Comparison of ENCODE assay signal across 8 mouse cellular contexts in the genomic region with DNA sequence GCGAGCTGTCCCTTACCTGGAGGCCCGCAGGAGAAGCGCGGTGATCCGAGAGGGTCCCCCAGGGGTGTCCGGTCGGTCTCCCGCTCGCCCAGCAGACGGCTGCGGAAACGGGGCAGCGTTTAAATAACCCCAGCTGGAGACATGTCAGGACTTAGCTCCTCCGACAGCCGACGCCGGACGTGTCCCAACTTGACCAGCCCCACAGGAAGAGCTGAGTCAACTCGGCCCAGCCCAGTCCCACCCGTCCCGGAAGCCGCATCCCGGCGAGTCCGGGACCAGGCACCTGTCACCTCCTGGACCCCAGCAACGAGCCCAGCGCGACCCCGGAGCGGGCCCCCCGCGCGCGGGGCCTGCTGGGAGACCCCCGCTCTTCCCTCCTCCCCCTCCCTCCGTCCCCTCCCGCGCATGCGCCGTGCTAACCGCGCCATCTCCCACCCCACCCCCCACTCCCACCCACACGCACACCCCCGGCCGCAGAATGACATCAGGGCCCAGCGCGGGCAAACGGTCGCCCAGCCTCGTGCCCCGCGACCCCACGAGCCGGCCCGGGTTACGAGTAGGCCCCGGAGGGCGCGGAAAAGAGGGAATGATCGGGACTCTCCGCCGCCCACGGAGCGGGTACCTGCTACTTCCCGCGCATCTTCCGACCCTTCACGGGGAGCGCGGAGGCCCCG. TPM values are rescaled to one million over a fixed set of nuclear protein-coding genes. Genes with fewer than 3 reads are reported as not detected.
DNase-seq lines count a peak whose midpoint lies in the region; TF ChIP-seq lines count a peak whose summit lies in the region.

No protein-coding gene starts in this region.

- no peaks in the 10 kb centered on the region for H3K9me3 ChIP-seq in MEL (replicated peaks; ENCODE audit: insufficient read depth, low read length)
- no peaks in the 10 kb centered on the region for H3K9me3 ChIP-seq in hindbrain, embryonic 10.5 days

- WGBS in hindbrain, embryonic 10.5 days, result under 1% methylated on average over 67 of the region's 71 CpGs

- no peak for TF ChIP-seq RAD21 in MEL (IDR thresholded peaks at IDR 0.05; ENCODE audit: low read depth, low read length)

- peaks cover 39% of the 10 kb centered on the region for H3K79me2 ChIP-seq in MEL (ENCODE audit: control insufficient read depth, insufficient read depth, low read length, poor library complexity)

- H3K27ac ChIP-seq in MEL (ENCODE audit: control insufficient read depth, low read depth, low read length), result peak overlapping the region; percentile 91
- peak overlapping the region; percentile 97 for H3K27ac ChIP-seq in hindbrain, embryonic 10.5 days

- no peak for TF ChIP-seq CTCF in MEL (IDR thresholded peaks at IDR 0.05 in 2 of 3, conservative IDR thresholded peaks at IDR 0.05 in 1 of 3; ENCODE audit: control insufficient read depth in 1 of 3, insufficient read depth in 1 of 3, low read depth in 2 of 3, low read length in 3 of 3, poor library complexity in 1 of 3, severe bottlenecking in 1 of 3)

- peaks cover 7 to 14% of the 10 kb centered on the region in 2 experiments for H3K36me3 ChIP-seq in MEL (ENCODE audit: control insufficient read depth in 1 of 2, insufficient read depth in 2 of 2, low read length in 2 of 2)
- H3K36me3 ChIP-seq in hindbrain, embryonic 10.5 days, result peaks cover 43% of the 10 kb centered on the region

- peak overlapping the region; percentile 85 to 94 for H3K4me3 ChIP-seq in MEL (ENCODE audit: control insufficient read depth in 1 of 2, insufficient read depth in 1 of 2, low read depth in 2 of 2, low read length in 2 of 2)
- H3K4me3 ChIP-seq in hindbrain, embryonic 10.5 days, result peak overlapping the region; percentile 80

- TF ChIP-seq EP300 in MEL (IDR thresholded peaks at IDR 0.05; ENCODE audit: low read depth in 1 of 2, low read length in 2 of 2), result peak in 1 of 2 experiments; percentile 14; a peak in 1 of 4 replicates

- H3K4me1 ChIP-seq in MEL (ENCODE audit: control insufficient read depth in 1 of 2, insufficient read depth in 2 of 2, low read length in 2 of 2), result peaks cover 0 to 14% of the 10 kb centered on the region in 2 experiments; a peak in 3 of 4 replicates
- H3K4me1 ChIP-seq in hindbrain, embryonic 10.5 days (replicated peaks), result peaks cover 17% of the 10 kb centered on the region

- no peaks in the 10 kb centered on the region for H3K27me3 ChIP-seq in MEL (ENCODE audit: control insufficient read depth in 1 of 2, insufficient read depth in 2 of 2, low read length in 2 of 2)
- no peaks in the 10 kb centered on the region for H3K27me3 ChIP-seq in hindbrain, embryonic 10.5 days (ENCODE audit: insufficient read depth, poor library complexity, severe bottlenecking)

- H3K9ac ChIP-seq in MEL (ENCODE audit: control insufficient read depth, low read depth, low read length, poor library complexity, severe bottlenecking), result peak overlapping the region; percentile 99

- peak; percentile 76 for DNase-seq in MEL (ENCODE audit: low read depth, low spot score)
- DNase-seq in cerebellum, adult 8-10 months, result peak; percentile 72
- peak; percentile 83 for DNase-seq in forelimb bud, embryonic 11.5 days (ENCODE audit: low read depth, low spot score)
- DNase-seq in hindbrain, embryonic 10.5 days (ENCODE audit: low spot score), result peak; percentile 88
- peak; percentile 64 to 74 for DNase-seq in layer of hippocampus, postnatal 14 days (ENCODE audit: low spot score in 2 of 2)
- DNase-seq in lung, postnatal 14 days, result peak; percentile 79
- peak; percentile 75 for DNase-seq in ovary, postnatal 36 days (ENCODE audit: low spot score)
- peak; percentile 78 for DNase-seq in thymus, postnatal 25 days

- TF ChIP-seq POLR2A in MEL (IDR thresholded peaks at IDR 0.05; ENCODE audit: control insufficient read depth in 1 of 2, insufficient read depth in 1 of 2, low read depth in 1 of 2, low read length in 2 of 2, poor library complexity in 1 of 2), result peak in 1 of 2 experiments; percentile 78; a peak in 1 of 4 replicates

TF ChIP-seq in MEL, 35 proteins besides CTCF, POLR2A, EP300 and RAD21:
- TF ChIP-seq MAZ (IDR thresholded peaks at IDR 0.05; ENCODE audit: low read depth, low read length) (peak; percentile 93), CHD1 (IDR thresholded peaks at IDR 0.05; ENCODE audit: low read depth, low read length) (peak; percentile 90; the same call in 1 of the 2 replicates), BHLHE40 (IDR thresholded peaks at IDR 0.05; ENCODE audit: borderline replicate concordance, low read depth, low read length) (0 out of 2 replicates have a peak, but pooled peaks have one; percentile 16), E2F4 (IDR thresholded peaks at IDR 0.05; ENCODE audit: borderline replicate concordance, low read depth, low read length) (no peak), TAL1 (IDR thresholded peaks at IDR 0.05; ENCODE audit: low read length) (no peak), ELF1 (IDR thresholded peaks at IDR 0.05; ENCODE audit: low read depth, low read length) (0 out of 2 replicates have a peak, but pooled peaks have one; percentile 45), MEF2A (IDR thresholded peaks at IDR 0.05; ENCODE audit: extremely low read depth, insufficient replicate concordance, low read depth, low read length, poor library complexity, severe bottlenecking) (no peak), SMC3 (IDR thresholded peaks at IDR 0.05; ENCODE audit: low read depth, low read length) (no peak), POLR2AphosphoS5 (IDR thresholded peaks at IDR 0.05; ENCODE audit: borderline replicate concordance, low read depth, low read length) (no peak), ZNF384 (IDR thresholded peaks at IDR 0.05; ENCODE audit: low read depth, low read length) (no peak), UBTF (IDR thresholded peaks at IDR 0.05; ENCODE audit: borderline replicate concordance, insufficient read depth, low read depth, low read length) (no peak), GABPA (IDR thresholded peaks at IDR 0.05; ENCODE audit: low read depth, low read length) (0 out of 2 replicates have a peak, but pooled peaks have one; percentile 27), USF1 (IDR thresholded peaks at IDR 0.05; ENCODE audit: low read depth, low read length) (no peak), SIN3A (IDR thresholded peaks at IDR 0.05; ENCODE audit: low read length) (no peak; the same call in 1 of the 2 replicates), NRF1 (IDR thresholded peaks at IDR 0.05; ENCODE audit: insufficient read depth, low read depth, low read length, poor library complexity, severe bottlenecking) (peak; percentile 79), NELFE (IDR thresholded peaks at IDR 0.05; ENCODE audit: low read depth, low read length) (no peak), ZMIZ1 (IDR thresholded peaks at IDR 0.05; ENCODE audit: low read depth, low read length) (peak; percentile 24; the same call in 1 of the 2 replicates), USF2 (IDR thresholded peaks at IDR 0.05; ENCODE audit: borderline replicate concordance in 1 of 2, insufficient read depth in 1 of 2, low read depth in 1 of 2, low read length in 2 of 2) (no peak), MAFK (IDR thresholded peaks at IDR 0.05; ENCODE audit: borderline replicate concordance, low read depth, low read length) (no peak), TCF12 (IDR thresholded peaks at IDR 0.05; ENCODE audit: low read depth, low read length) (no peak; the same call in 1 of the 2 replicates), MYC (IDR thresholded peaks at IDR 0.05; ENCODE audit: low read depth, low read length) (peak; percentile 33; the same call in 1 of the 2 replicates)

RNA-seq across cellular contexts. Expression of a gene that starts 0.5 kb away (rescaled TPM):
- total RNA-seq in MEL (2012; rRNA removed), result 35.2 and 35.3 TPM in 2 replicates
- 100 to 1,000 TPM in 1 of 2 experiments, 10 to 100 TPM in 1; 42.2 to 601 TPM for polyA plus RNA-seq in MEL (2012; ENCODE audit: insufficient read depth in 1 of 2, insufficient read length in 2 of 2, low read depth in 1 of 2, low replicate concordance in 2 of 2, missing spikeins in 1 of 2)
- 63.4 and 67.5 TPM in 2 replicates for polyA plus RNA-seq in hindbrain, embryonic 10.5 days (2016; fragmentation: Nextera tagmentation; extraction: Ambion mirVana)
- total RNA-seq in layer of hippocampus, postnatal 14 days (2021), result 10 to 100 TPM; 59.1 to 62.8 TPM

RNA-seq across cellular contexts. Expression of a gene that starts 36.1 kb away (rescaled TPM):
- total RNA-seq in MEL (2012; rRNA removed), result 3.0 and 3.7 TPM in 2 replicates
- polyA plus RNA-seq in MEL (2012; ENCODE audit: insufficient read depth in 1 of 2, insufficient read length in 2 of 2, low read depth in 1 of 2, low replicate concordance in 2 of 2, missing spikeins in 1 of 2), result 1 to 10 TPM in 1 of 2 experiments, not detected in 1; 7.4 TPM
- 22.0 and 22.2 TPM in 2 replicates for polyA plus RNA-seq in hindbrain, embryonic 10.5 days (2016; fragmentation: Nextera tagmentation; extraction: Ambion mirVana)
- total RNA-seq in layer of hippocampus, postnatal 14 days (2021), result 10 to 100 TPM; 31.9 to 35.0 TPM

Comparison
In these comparisons a context has a peak if more than half of its experiments do, and no peak if none do; other contexts are left out.
1. Peak in every context shown above with its lines: DNase-seq, H3K4me3 ChIP-seq and H3K27ac ChIP-seq.